Mouse (Mus musculus) naive thymus-derived CD4-positive, alpha-beta T cell, adult 2 months (primary cell): ENCODE results near the gene Tubb3.

Experiments used
- DNase-seq: peaks from one replicate; pipeline ENCODE4 v3.0.0-alpha.2; 2011; ENCODE audit warnings: low read depth

Gene Tubb3

GRCm38 (mm10) chr8:123411246-123411645, at the start of gene Tubb3:
Gene Tubb3 (plus strand): TSS chr8:123411424.
- peak; percentile 76 for DNase-seq

GRCm38 (mm10) chr8:123373403-123374238, 37.6 kb upstream of the Tubb3 start, which contains the start of gene Tcf25:
Gene Tcf25 (plus strand): TSS chr8:123373753.
- peak; percentile 97 for DNase-seq

GRCm38 (mm10) chr8:123374239-123374578, 37.0 kb upstream of the Tubb3 start:
- DNase-seq = peak; percentile 95

GRCm38 (mm10) chr8:123375701-123376100, 35.5 kb upstream of the Tubb3 start:
- peak; percentile 12 for DNase-seq

- no peak for DNase-seq
Measured at GRCm38 (mm10) chr8:123376106-123376505, 35.1 kb upstream of the Tubb3 start.

GRCm38 (mm10) chr8:123381711-123382110, 29.5 kb upstream of the Tubb3 start:
- no peak for DNase-seq

- DNase-seq = no peak
Measured at GRCm38 (mm10) chr8:123382516-123382915, 28.7 kb upstream of the Tubb3 start.

GRCm38 (mm10) chr8:123384883-123385540, 26.2 kb upstream of the Tubb3 start:
- DNase-seq = peak; percentile 87

GRCm38 (mm10) chr8:123387041-123387440, 24.2 kb upstream of the Tubb3 start:
- DNase-seq = no peak

GRCm38 (mm10) chr8:123387801-123388200, 23.4 kb upstream of the Tubb3 start:
- no peak for DNase-seq

- DNase-seq = no peak
Measured at GRCm38 (mm10) chr8:123389026-123389425, 22.2 kb upstream of the Tubb3 start.

GRCm38 (mm10) chr8:123398308-123398707, 12.9 kb upstream of the Tubb3 start:
- no peak for DNase-seq

GRCm38 (mm10) chr8:123401936-123402335, 9.3 kb upstream of the Tubb3 start:
- DNase-seq = no peak

GRCm38 (mm10) chr8:123402730-123403326, 8.4 kb upstream of the Tubb3 start:
- no peak for DNase-seq

GRCm38 (mm10) chr8:123404521-123404920, 6.7 kb upstream of the Tubb3 start:
- DNase-seq = peak; percentile 81

GRCm38 (mm10) chr8:123406786-123407185, 4.4 kb upstream of the Tubb3 start, which contains the start of gene Mc1r:
Gene Mc1r (plus strand): TSS chr8:123407107.
- DNase-seq = peak; percentile 86

- DNase-seq = no peak
Measured at GRCm38 (mm10) chr8:123407612-123408011, 3.6 kb upstream of the Tubb3 start.

GRCm38 (mm10) chr8:123408586-123409544, 2.4 kb upstream of the Tubb3 start:
- DNase-seq = peak; percentile 36

- DNase-seq = no peak
Measured at GRCm38 (mm10) chr8:123410049-123410587, 1.1 kb upstream of the Tubb3 start.

- DNase-seq = no peak
Measured at GRCm38 (mm10) chr8:123410788-123411187, 436 bp upstream of the Tubb3 start.

- DNase-seq = no peak
Measured at GRCm38 (mm10) chr8:123411781-123412327, 630 bp downstream of the Tubb3 start.
